Mouse (Mus musculus) forebrain, embryonic 16.5 days (tissue): ENCODE measurements around the gene Sbk2. TPM values are rescaled to one million over a fixed set of nuclear protein-coding genes. Genes with fewer than 3 reads are reported as not detected.
A peak's percentile ranks its signal among the peaks of the same experiment; 100 is the strongest.

Experiments used
- ATAC-seq: fragments of 200-750 bp; cut with Nextera tagmentation; 2 replicates; pipeline ENCODE4 v1.8.0; 2017; ENCODE audit warnings: mild to moderate bottlenecking, moderate library complexity
- H3K27ac ChIP-seq: fragments of 300-500 bp; sonication (generic); 2 replicates; pipeline ENCODE4 v1.5.1; 2014; ENCODE audit warnings: low read length, control low read depth
- H3K27me3 ChIP-seq: fragments of 300-500 bp; sonication (generic); replicated peaks from 2 replicates; pipeline ENCODE4 v1.6.1; 2014; ENCODE audit warnings: low read length; ENCODE audit not compliant: control insufficient read depth, insufficient read depth
- H3K36me3 ChIP-seq: fragments of 300-500 bp; sonication (generic); 2 replicates; pipeline ENCODE4 v1.6.1; 2014; ENCODE audit not compliant: control insufficient read depth, insufficient read depth
- H3K4me1 ChIP-seq: fragments of 300-500 bp; sonication (generic); replicated peaks from 2 replicates; pipeline ENCODE4 v1.6.1; 2014; ENCODE audit warnings: low read length; ENCODE audit not compliant: control insufficient read depth, insufficient read depth
- H3K4me2 ChIP-seq: fragments of 300-500 bp; sonication (generic); 2 replicates; pipeline ENCODE4 v1.6.1; 2014; ENCODE audit warnings: mild to moderate bottlenecking, low read length, control low read depth
- H3K4me3 ChIP-seq: fragments of 300-500 bp; sonication (generic); replicated peaks from 2 replicates; pipeline ENCODE4 v1.5.1; 2014; ENCODE audit warnings: mild to moderate bottlenecking, low read length, control low read depth
- H3K9ac ChIP-seq: fragments of 300-500 bp; sonication (generic); replicated peaks from 2 replicates; pipeline ENCODE4 v1.6.1; 2014; ENCODE audit warnings: low read depth, low read length, control low read depth
- H3K9me3 ChIP-seq: fragments of 300-500 bp; sonication (generic); 2 replicates; pipeline ENCODE4 v1.6.1; 2016; ENCODE audit warnings: low read length; ENCODE audit not compliant: control insufficient read depth
- WGBS: fragments of 180-500 bp; shearing (Covaris S2); extraction: QIAGEN DNeasy Blood & Tissue Kit; methylation state at CpG from one replicate; pipeline ENCODE4 v1.1.7; 2014; 5-methylcytosine and 5-hydroxymethylcytosine counted together
- polyA plus RNA-seq: library from polyadenylated mRNA; unstranded; fragments of >200 nt; fragmentation: Nextera tagmentation; extraction: Ambion mirVana; gene quantifications from 2 replicates; pipeline ENCODE4 v1.2.1, GENCODE M21; 2015

Sbk2 gene
- polyA plus RNA-seq, 1 experiment from 2014 or later, result not detected

DNA sequence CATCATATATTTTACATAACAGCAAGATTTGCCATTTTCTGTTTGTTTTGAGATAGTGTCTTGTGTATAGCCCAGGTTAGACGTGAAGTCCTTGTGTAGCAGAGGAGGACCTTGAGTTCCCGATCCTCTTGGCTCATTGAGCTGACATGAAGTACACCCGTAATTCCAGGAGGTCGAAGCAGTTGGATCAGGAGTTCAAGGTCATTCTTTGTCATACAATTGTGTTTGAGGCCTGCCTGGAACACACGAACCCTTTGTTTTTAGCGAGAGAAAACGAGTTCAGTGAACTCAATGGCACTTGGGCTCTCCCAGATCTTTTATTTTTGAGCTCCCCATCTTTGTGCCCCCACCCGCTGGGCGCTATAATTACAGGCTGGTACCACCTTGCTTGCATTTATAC lies 61.8 kb downstream of the Sbk2 start:
- H3K4me2 ChIP-seq, result no peak overlapping the region
- H3K36me3 ChIP-seq, result no peaks in the 10 kb centered on the region
- H3K27ac ChIP-seq, result no peak overlapping the region
- WGBS, result 54% methylated on average over 9 of the region's 9 CpGs
- H3K9ac ChIP-seq, result no peak overlapping the region
- ATAC-seq, result no peak
- no peaks in the 10 kb centered on the region for H3K27me3 ChIP-seq
- H3K9me3 ChIP-seq, result no peaks in the 10 kb centered on the region
- no peak overlapping the region for H3K4me3 ChIP-seq
- H3K4me1 ChIP-seq, result peaks cover 14% of the 10 kb centered on the region

DNA sequence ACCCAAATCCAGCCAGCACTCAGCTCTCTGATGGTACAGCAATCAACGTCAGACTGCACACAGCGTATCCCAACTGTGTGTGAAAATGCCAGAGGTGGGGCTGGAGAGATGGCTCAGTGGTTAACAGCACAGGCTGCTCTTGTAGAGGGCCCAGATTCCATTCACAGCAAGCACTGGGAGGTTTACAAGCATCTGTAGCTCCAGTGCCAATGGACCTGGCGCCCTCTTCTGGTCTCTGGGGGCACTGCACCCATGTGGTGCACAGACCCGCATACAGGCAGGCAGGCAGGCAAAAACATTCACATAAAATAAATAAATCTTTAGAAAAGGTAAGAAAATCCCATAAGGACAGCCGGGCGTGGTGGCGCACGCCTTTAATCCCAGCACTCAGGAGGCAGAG lies 63.0 kb downstream of the Sbk2 start:
- WGBS, result 47% methylated on average over 8 of the region's 8 CpGs
- Histone ChIP-seq H3K36me3 (no peaks in the 10 kb centered on the region), H3K27ac (no peak overlapping the region), H3K27me3 (no peaks in the 10 kb centered on the region), H3K9me3 (no peaks in the 10 kb centered on the region), H3K4me2 (no peak overlapping the region), H3K9ac (no peak overlapping the region), H3K4me1 (peaks cover 10% of the 10 kb centered on the region), H3K4me3 (no peak overlapping the region)
- no peak for ATAC-seq

DNA sequence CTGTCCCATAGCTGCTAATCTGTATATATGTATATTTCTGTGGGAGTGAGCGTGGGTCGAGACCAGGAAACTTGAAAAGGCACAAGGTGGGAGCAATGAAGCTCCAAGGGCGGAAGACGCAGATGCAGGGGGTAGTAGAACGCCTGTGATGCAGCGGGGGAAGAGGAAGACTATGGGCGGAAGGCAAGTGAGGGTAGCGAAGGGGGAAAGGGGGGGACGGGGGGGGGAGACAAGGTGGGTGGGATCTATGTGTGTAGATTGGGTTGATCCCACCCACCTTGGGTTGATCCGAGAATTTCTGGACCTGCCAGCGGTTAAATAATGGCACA lies 63.7 kb downstream of the Sbk2 start:
- Histone ChIP-seq H3K36me3 (no peaks in the 10 kb centered on the region), H3K27me3 (no peaks in the 10 kb centered on the region), H3K4me1 (peaks cover 10% of the 10 kb centered on the region), H3K27ac (no peak overlapping the region), H3K9me3 (no peaks in the 10 kb centered on the region), H3K9ac (no peak overlapping the region), H3K4me3 (no peak overlapping the region), H3K4me2 (peak overlapping the region; percentile 57)
- WGBS, result 20% methylated on average over 11 of the region's 11 CpGs
- ATAC-seq, result no peak

DNA sequence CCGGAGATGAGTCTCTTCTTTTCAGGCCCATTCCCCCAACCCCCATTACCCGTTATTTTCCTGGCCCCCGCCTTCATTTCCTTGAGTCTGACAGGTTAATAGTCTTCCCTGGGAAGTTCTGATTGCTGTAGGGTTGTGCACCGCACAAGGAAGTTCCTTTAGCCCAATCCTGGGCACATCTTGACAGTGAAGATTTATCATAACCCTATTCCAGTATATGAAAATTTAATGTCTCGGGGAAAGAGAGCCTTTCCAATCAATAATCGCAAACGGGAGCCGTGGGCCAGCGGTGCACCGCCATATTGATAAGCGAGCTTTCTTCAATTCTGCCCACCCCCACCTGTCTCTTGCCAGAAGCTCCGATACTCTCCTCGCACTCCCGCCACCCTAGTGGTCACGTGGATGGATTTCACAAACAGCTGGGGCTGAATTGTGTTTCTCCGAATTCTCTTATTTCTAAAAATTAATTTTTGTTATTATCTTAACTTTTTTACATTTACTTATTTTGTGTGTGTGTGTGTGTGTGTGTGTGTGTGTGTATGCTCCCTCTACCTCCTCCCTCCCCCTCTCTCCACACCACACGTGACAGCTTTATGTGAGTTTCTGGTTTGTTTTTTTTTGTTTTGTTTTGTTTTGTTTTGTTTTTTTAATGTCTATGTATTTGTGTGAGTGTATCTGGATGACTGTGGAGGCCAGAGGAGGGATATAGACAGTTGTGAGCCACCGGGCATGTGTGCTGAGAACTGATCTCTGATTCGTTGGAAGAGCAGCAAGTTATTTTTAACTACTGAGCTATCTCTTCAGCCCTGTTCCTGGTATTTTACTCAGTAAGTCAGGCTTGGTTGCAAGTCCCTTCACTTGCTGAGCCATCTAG lies 64.3 kb downstream of the Sbk2 start:
- WGBS, result 10% methylated on average over 19 of the region's 19 CpGs
- Histone ChIP-seq H3K27ac (0 out of 2 replicates have a peak overlapping the region, but pooled peaks have one; percentile 24), H3K4me2 (peak overlapping the region; percentile 57), H3K4me3 (peak overlapping the region; percentile 37), H3K27me3 (no peaks in the 10 kb centered on the region), H3K9ac (peak overlapping the region; percentile 20), H3K36me3 (no peaks in the 10 kb centered on the region), H3K4me1 (peaks cover 10% of the 10 kb centered on the region), H3K9me3 (no peaks in the 10 kb centered on the region)
- ATAC-seq, result peak; percentile 49

DNA sequence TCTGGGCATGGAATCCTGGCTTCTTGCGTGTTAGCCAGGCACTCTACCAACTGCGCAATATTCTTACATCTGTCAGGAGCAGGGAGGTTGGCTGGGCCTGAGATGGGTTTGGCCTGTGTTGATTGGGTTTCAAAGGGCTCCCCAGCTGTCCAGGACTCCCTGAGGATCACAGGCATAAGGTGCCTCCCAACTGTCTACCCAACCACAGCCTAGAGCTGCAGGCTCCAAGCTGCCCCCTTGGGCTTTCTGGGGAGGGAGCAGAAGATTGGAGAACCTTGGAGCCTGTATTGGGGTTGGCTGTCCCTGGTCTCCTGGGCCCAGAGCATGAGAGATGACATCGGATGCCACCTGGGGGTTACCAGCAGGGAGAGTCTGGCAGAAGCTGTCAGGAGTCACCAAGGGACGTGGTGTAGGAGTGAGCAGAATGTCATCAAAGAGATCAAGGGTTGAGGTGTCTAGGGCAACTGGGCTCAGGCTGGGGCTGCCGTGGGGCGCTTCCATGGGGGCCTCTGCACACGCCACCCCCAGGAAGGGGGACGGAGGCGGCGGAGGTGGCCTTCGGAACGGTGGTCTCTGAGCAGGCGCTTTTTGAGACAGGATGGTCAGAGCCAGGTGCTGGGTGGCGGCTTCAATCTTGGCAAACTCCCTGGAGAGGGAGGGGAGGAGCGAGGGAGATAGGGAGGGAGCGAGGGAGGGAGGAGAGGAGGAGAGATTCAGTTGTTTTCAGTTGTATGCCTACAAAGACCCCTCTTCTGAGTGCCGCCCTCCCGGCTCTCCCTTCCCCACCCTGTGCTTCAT lies 65.2 kb downstream of the Sbk2 start:
- Histone ChIP-seq H3K4me3 (peak overlapping the region; percentile 37), H3K9ac (peak overlapping the region; percentile 20), H3K36me3 (no peaks in the 10 kb centered on the region), H3K9me3 (no peaks in the 10 kb centered on the region), H3K4me2 (peak overlapping the region; percentile 57), H3K27me3 (no peaks in the 10 kb centered on the region), H3K4me1 (peaks cover 10% of the 10 kb centered on the region), H3K27ac (no peak overlapping the region; the same call in 1 of the 2 replicates)
- ATAC-seq, result peak; percentile 51
- 24% methylated on average over 16 of the region's 18 CpGs for WGBS

DNA sequence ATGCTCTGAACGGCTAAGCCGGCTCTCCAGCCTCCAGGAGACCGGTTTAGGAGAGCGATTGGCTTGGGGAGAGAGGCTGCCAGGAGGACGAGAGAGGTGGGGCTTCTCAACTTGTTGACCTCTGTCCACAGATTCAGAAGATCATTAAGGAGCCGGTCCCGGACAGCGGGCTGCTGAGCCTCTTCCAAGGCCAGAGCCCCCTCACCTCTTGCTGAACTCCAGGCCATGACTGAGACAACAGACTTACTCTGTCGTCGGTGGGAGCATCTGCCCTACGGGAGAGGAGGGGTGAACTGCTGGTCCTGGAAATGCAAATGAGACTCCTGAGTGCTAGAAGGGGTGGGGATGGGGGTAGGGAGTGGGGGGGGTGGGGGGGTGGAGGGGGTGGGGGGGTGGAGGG lies 69.0 kb downstream of the Sbk2 start:
- 64% methylated on average over 11 of the region's 11 CpGs for WGBS

More for the DNA sequence above, 69.0 kb downstream of the Sbk2 start:
- H3K36me3 ChIP-seq, result no peaks in the 10 kb centered on the region
- H3K27ac ChIP-seq, result no peak overlapping the region
- H3K4me2 ChIP-seq, result no peak overlapping the region
- no peaks in the 10 kb centered on the region for H3K27me3 ChIP-seq
- ATAC-seq, result no peak
- no peak overlapping the region for H3K9ac ChIP-seq
- no peaks in the 10 kb centered on the region for H3K9me3 ChIP-seq
- H3K4me1 ChIP-seq, result peaks cover 10% of the 10 kb centered on the region
- no peak overlapping the region for H3K4me3 ChIP-seq

Other genes with a start within 250 kb of the Sbk2 start
- gene Tmem150b, start 239.2 kb downstream of the Sbk2 start, polyA plus RNA-seq, result 0.11 and 0.33 TPM in 2 replicates
- 60.0 and 66.9 TPM in 2 replicates for gene Kmt5c, start 224.3 kb downstream of the Sbk2 start, polyA plus RNA-seq
- 6.6 and 12.1 TPM in 2 replicates for gene Cox6b2, start 211.3 kb downstream of the Sbk2 start, polyA plus RNA-seq
- not detected in 2 replicates for gene Fam71e2, start 193.1 kb downstream of the Sbk2 start, polyA plus RNA-seq
- gene Il11, start 181.5 kb downstream of the Sbk2 start, polyA plus RNA-seq, result 0.53 and 1.1 TPM in 2 replicates
- gene Tmem190, start 181.5 kb downstream of the Sbk2 start, polyA plus RNA-seq, result not detected in 2 replicates
- 3.3 and 4.1 TPM in 2 replicates for gene Tmem238, start 174.8 kb downstream of the Sbk2 start, polyA plus RNA-seq
- gene Rpl28, start 171.5 kb downstream of the Sbk2 start, polyA plus RNA-seq, result 173 and 179 TPM in 2 replicates
- gene Ube2s, start 151.8 kb downstream of the Sbk2 start, polyA plus RNA-seq, result 291 and 311 TPM in 2 replicates
- 8.7 and 13.2 TPM in 2 replicates for gene Shisa7, start 119.7 kb downstream of the Sbk2 start, polyA plus RNA-seq
- gene Isoc2b, start 94.1 kb downstream of the Sbk2 start, polyA plus RNA-seq, result 3.2 and 4.3 TPM in 2 replicates
- 0.52 and 0.92 TPM in 2 replicates for gene Isoc2a, start 87.3 kb downstream of the Sbk2 start, polyA plus RNA-seq
- 0.25 and 0.60 TPM in 2 replicates for gene Gm36210, start 57.9 kb downstream of the Sbk2 start, polyA plus RNA-seq
- gene Zfp628, start 49.2 kb downstream of the Sbk2 start, polyA plus RNA-seq, result 3.4 and 3.9 TPM in 2 replicates
- 32.0 and 38.3 TPM in 2 replicates for gene Nat14, start 42.4 kb downstream of the Sbk2 start, polyA plus RNA-seq
- gene Ssc5d, start 38.6 kb downstream of the Sbk2 start, polyA plus RNA-seq, result 0.34 and 0.39 TPM in 2 replicates
- gene Sbk3, start 6.8 kb upstream of the Sbk2 start, polyA plus RNA-seq, result 0.84 and 0.91 TPM in 2 replicates
- 58.4 and 62.2 TPM in 2 replicates for gene Zfp579, start 31.8 kb upstream of the Sbk2 start, polyA plus RNA-seq
- gene Zfp524, start 50.0 kb upstream of the Sbk2 start, polyA plus RNA-seq, result 10.3 and 11.3 TPM in 2 replicates
- gene Fiz1, start 50.3 kb upstream of the Sbk2 start, polyA plus RNA-seq, result 43.7 and 46.1 TPM in 2 replicates
- 0.91 TPM in 1 of 2 replicates, not detected in the other for gene Gm44973, start 51.1 kb upstream of the Sbk2 start, polyA plus RNA-seq
- gene Zfp865, start 56.0 kb upstream of the Sbk2 start, polyA plus RNA-seq, result 5.9 and 6.5 TPM in 2 replicates
- gene Ccdc106, start 56.1 kb upstream of the Sbk2 start, polyA plus RNA-seq, result 50.5 and 59.1 TPM in 2 replicates
- not detected in 2 replicates for gene 4632433K11Rik, start 69.7 kb upstream of the Sbk2 start, polyA plus RNA-seq
- 8.0 and 9.5 TPM in 2 replicates for gene Zfp784, start 74.0 kb upstream of the Sbk2 start, polyA plus RNA-seq
- gene Zfp580, start 87.1 kb upstream of the Sbk2 start, polyA plus RNA-seq, result 52.7 and 62.4 TPM in 2 replicates
- gene U2af2, start 97.7 kb upstream of the Sbk2 start, polyA plus RNA-seq, result 125 and 128 TPM in 2 replicates
- gene Epn1, start 115.8 kb upstream of the Sbk2 start, polyA plus RNA-seq, result 97.9 and 104 TPM in 2 replicates
- 0.14 TPM in 1 of 2 replicates, not detected in the other for gene Rfpl4, start 152.5 kb upstream of the Sbk2 start, polyA plus RNA-seq
- 0.32 TPM in 1 of 2 replicates, not detected in the other for gene Rasl2-9, start 161.5 kb upstream of the Sbk2 start, polyA plus RNA-seq
- not detected in 2 replicates for gene Vmn1r55, start 185.3 kb upstream of the Sbk2 start, polyA plus RNA-seq
- gene Vmn1r56, start 232.3 kb upstream of the Sbk2 start, polyA plus RNA-seq, result not detected in 2 replicates